Mouse (Mus musculus): Measurements from ENCODE around the gene Dlx3. TPM values are rescaled to one million over a fixed set of nuclear protein-coding genes. Genes with fewer than 3 reads are reported as not detected.
A peak's percentile ranks its signal among the peaks of the same experiment; 100 is the strongest.

Dlx3 gene
- total RNA-seq, 2 experiments from 2014 or later: not detected

- peak in 1 of 2 experiments; percentile 39 for DNase-seq (ENCODE audit: extremely low spot score in 1 of 2, low spot score in 2 of 2)
- intact Hi-C loops (cut with DNase I): no loop called here
These were observed 26.0 kb downstream of the Dlx3 start, which contains the start of gene Dlx4 for GRCm38 (mm10) chr11:95145851-95146403. Gene Dlx4 (minus strand): TSS chr11:95146263.

- DNase-seq (ENCODE audit: extremely low spot score in 1 of 2, low spot score in 2 of 2): no peak
- intact Hi-C loops (cut with DNase I): no loop called here
These were observed 28.8 kb downstream of the Dlx3 start for GRCm38 (mm10) chr11:95148754-95149153.

- no peak for DNase-seq (ENCODE audit: extremely low spot score in 1 of 2, low spot score in 2 of 2)
- intact Hi-C loops (cut with DNase I): no loop called here
These were observed 29.7 kb downstream of the Dlx3 start for GRCm38 (mm10) chr11:95149462-95150268.

- intact Hi-C loops (cut with DNase I): no loop called here
- DNase-seq (ENCODE audit: extremely low spot score in 1 of 2, low spot score in 2 of 2): peak; percentile 7 to 38
These were observed 30.5 kb downstream of the Dlx3 start for GRCm38 (mm10) chr11:95150269-95151049.

GRCm38 (mm10) chr11:95153116-95153515 lies 33.2 kb downstream of the Dlx3 start:
- intact Hi-C loops (cut with DNase I): no loop called here

GRCm38 (mm10) chr11:95153681-95154080 lies 33.8 kb downstream of the Dlx3 start:
- no peak for DNase-seq (ENCODE audit: extremely low spot score in 1 of 2, low spot score in 2 of 2)
- intact Hi-C loops (cut with DNase I): no loop called here

More at GRCm38 (mm10) chr11:95153116-95153515, 33.2 kb downstream of the Dlx3 start:
- DNase-seq (ENCODE audit: extremely low spot score in 1 of 2, low spot score in 2 of 2): no peak

- intact Hi-C loops (cut with DNase I): no loop called here
- DNase-seq (ENCODE audit: extremely low spot score in 1 of 2, low spot score in 2 of 2): no peak
These were observed 35.6 kb downstream of the Dlx3 start for GRCm38 (mm10) chr11:95155511-95155910.

- DNase-seq (ENCODE audit: extremely low spot score in 1 of 2, low spot score in 2 of 2): no peak
- intact Hi-C loops (cut with DNase I): no loop called here
These were observed 37.4 kb downstream of the Dlx3 start for GRCm38 (mm10) chr11:95157356-95157755.

GRCm38 (mm10) chr11:95157872-95158271 lies 38.0 kb downstream of the Dlx3 start:
- intact Hi-C loops (cut with DNase I): no loop called here

GRCm38 (mm10) chr11:95159763-95160371 lies 39.9 kb downstream of the Dlx3 start:
- intact Hi-C loops (cut with DNase I): no loop called here
- DNase-seq (ENCODE audit: extremely low spot score in 1 of 2, low spot score in 2 of 2): no peak

More at GRCm38 (mm10) chr11:95157872-95158271, 38.0 kb downstream of the Dlx3 start:
- DNase-seq (ENCODE audit: extremely low spot score in 1 of 2, low spot score in 2 of 2): no peak

GRCm38 (mm10) chr11:95160693-95161092 lies 40.8 kb downstream of the Dlx3 start:
- DNase-seq (ENCODE audit: extremely low spot score in 1 of 2, low spot score in 2 of 2): no peak
- intact Hi-C loops (cut with DNase I): no loop called here

GRCm38 (mm10) chr11:95161708-95162107 lies 41.8 kb downstream of the Dlx3 start:
- intact Hi-C loops (cut with DNase I): no loop called here
- no peak for DNase-seq (ENCODE audit: extremely low spot score in 1 of 2, low spot score in 2 of 2)

- DNase-seq (ENCODE audit: extremely low spot score in 1 of 2, low spot score in 2 of 2): no peak
- intact Hi-C loops (cut with DNase I): no loop called here
These were observed 45.9 kb downstream of the Dlx3 start for GRCm38 (mm10) chr11:95165857-95166256.

Other genes with a start within 250 kb of the Dlx3 start
- 10 to 100 TPM; 53.2 to 64.0 TPM for gene Col1a1, start 183.9 kb upstream of the Dlx3 start, total RNA-seq (2021)
- not detected for gene Hils1, start 152.5 kb upstream of the Dlx3 start, total RNA-seq (2021)
- gene Sgca, start 143.8 kb upstream of the Dlx3 start, total RNA-seq (2021): under 1 TPM in 1 of 2 experiments, not detected in 1; 0.41 TPM
- gene Ppp1r9b, start 129.1 kb upstream of the Dlx3 start, total RNA-seq (2021): 100 to 1,000 TPM; 388 to 414 TPM
- gene Samd14, start 110.2 kb upstream of the Dlx3 start, total RNA-seq (2021): 10 to 100 TPM; 98.6 to 99.6 TPM
- gene Pdk2, start 78.8 kb upstream of the Dlx3 start, total RNA-seq (2021): 10 to 100 TPM; 43.8 to 50.6 TPM
- gene Itga3, start 43.3 kb upstream of the Dlx3 start, total RNA-seq (2021): 10 to 100 TPM; 13.6 to 16.2 TPM
- not detected for gene Dlx4, start 26.1 kb downstream of the Dlx3 start, total RNA-seq (2021)
- not detected for gene Tac4, start 141.4 kb downstream of the Dlx3 start, total RNA-seq (2021)
- 10 to 100 TPM; 59.1 to 60.9 TPM for gene Kat7, start 190.1 kb downstream of the Dlx3 start, total RNA-seq (2021)
- 1 to 10 TPM; 2.9 TPM for gene Fam117a, start 216.9 kb downstream of the Dlx3 start, total RNA-seq (2021)

Measured in left cerebral cortex, postnatal 10 days (tissue).